Mouse (Mus musculus): ENCODE data around the gene Dlg5. TPM values are rescaled to one million over a fixed set of nuclear protein-coding genes. Genes with fewer than 3 reads are reported as not detected.
A peak's percentile ranks its signal among the peaks of the same experiment; 100 is the strongest.

The Dlg5 gene
- polyA plus RNA-seq, 1 experiment from 2014 or later: 12.8 TPM

GRCm38 (mm10) chr14:24217362-24217722, 28.4 kb downstream of the Dlg5 start:
- no peak overlapping the region for H3K4me2 ChIP-seq (ENCODE audit: low read length)
- peaks cover 32 to 46% of the 10 kb centered on the region in 2 experiments for H3K4me1 ChIP-seq (ENCODE audit: control insufficient read depth in 2 of 2, insufficient read depth in 2 of 2, low read length in 2 of 2)
- H3K9me3 ChIP-seq (ENCODE audit: control insufficient read depth, low read length): no peaks in the 10 kb centered on the region
- no peak overlapping the region for H3K27ac ChIP-seq (replicated peaks in 1 of 2; ENCODE audit: control insufficient read depth in 1 of 2, insufficient read depth in 1 of 2, low read depth in 2 of 2, low read length in 2 of 2)
- no peak for ATAC-seq (ENCODE audit: insufficient number of reproducible peaks, insufficient read depth, low FRiP score, low read depth)
- no peak overlapping the region for H3K9ac ChIP-seq (ENCODE audit: low read length)
- H3K27me3 ChIP-seq (ENCODE audit: control insufficient read depth, insufficient read depth, low read length): no peaks in the 10 kb centered on the region
- 37% methylated on average over 8 of the region's 8 CpGs for WGBS
- no peak overlapping the region for H3K4me3 ChIP-seq (ENCODE audit: control insufficient read depth in 1 of 2, insufficient read depth in 1 of 2, low read depth in 1 of 2, low read length in 2 of 2)
- no peaks in the 10 kb centered on the region for H3K36me3 ChIP-seq (ENCODE audit: control insufficient read depth, insufficient read depth, low read length)

- Histone ChIP-seq H3K4me1 (ENCODE audit: control insufficient read depth in 2 of 2, insufficient read depth in 2 of 2, low read length in 2 of 2) (peaks cover 36 to 52% of the 10 kb centered on the region in 2 experiments), H3K36me3 (ENCODE audit: control insufficient read depth, insufficient read depth, low read length) (no peaks in the 10 kb centered on the region), H3K4me2 (ENCODE audit: low read length) (no peak overlapping the region), H3K9ac (ENCODE audit: low read length) (no peak overlapping the region), H3K9me3 (ENCODE audit: control insufficient read depth, low read length) (no peaks in the 10 kb centered on the region), H3K27ac (replicated peaks in 1 of 2; ENCODE audit: control insufficient read depth in 1 of 2, insufficient read depth in 1 of 2, low read depth in 2 of 2, low read length in 2 of 2) (no peak overlapping the region), H3K27me3 (ENCODE audit: control insufficient read depth, insufficient read depth, low read length) (no peaks in the 10 kb centered on the region), H3K4me3 (ENCODE audit: control insufficient read depth in 1 of 2, insufficient read depth in 1 of 2, low read depth in 1 of 2, low read length in 2 of 2) (no peak overlapping the region)
- 38% methylated on average over 11 of the region's 11 CpGs for WGBS
- no peak for ATAC-seq (ENCODE audit: insufficient number of reproducible peaks, insufficient read depth, low FRiP score, low read depth)
These were observed 28.9 kb downstream of the Dlg5 start for GRCm38 (mm10) chr14:24216678-24217361.

GRCm38 (mm10) chr14:24216064-24216463, 29.7 kb downstream of the Dlg5 start:
- whole genome bisulfite sequencing: 66% methylated on average over 4 of the region's 4 CpGs
- no peaks in the 10 kb centered on the region for H3K36me3 ChIP-seq (ENCODE audit: control insufficient read depth, insufficient read depth, low read length)
- H3K9me3 ChIP-seq (ENCODE audit: control insufficient read depth, low read length): no peaks in the 10 kb centered on the region
- H3K27me3 ChIP-seq (ENCODE audit: control insufficient read depth, insufficient read depth, low read length): no peaks in the 10 kb centered on the region
- no peak for ATAC-seq (ENCODE audit: insufficient number of reproducible peaks, insufficient read depth, low FRiP score, low read depth)
- no peak overlapping the region for H3K4me2 ChIP-seq (ENCODE audit: low read length)
- no peak overlapping the region for H3K27ac ChIP-seq (replicated peaks in 1 of 2; ENCODE audit: control insufficient read depth in 1 of 2, insufficient read depth in 1 of 2, low read depth in 2 of 2, low read length in 2 of 2)
- H3K4me3 ChIP-seq (ENCODE audit: control insufficient read depth in 1 of 2, insufficient read depth in 1 of 2, low read depth in 1 of 2, low read length in 2 of 2): no peak overlapping the region
- H3K9ac ChIP-seq (ENCODE audit: low read length): no peak overlapping the region
- peaks cover 40 to 54% of the 10 kb centered on the region in 2 experiments for H3K4me1 ChIP-seq (ENCODE audit: control insufficient read depth in 2 of 2, insufficient read depth in 2 of 2, low read length in 2 of 2)

GRCm38 (mm10) chr14:24214436-24214835, 31.3 kb downstream of the Dlg5 start:
- Histone ChIP-seq H3K27me3 (ENCODE audit: control insufficient read depth, insufficient read depth, low read length) (no peaks in the 10 kb centered on the region), H3K9me3 (ENCODE audit: control insufficient read depth, low read length) (no peaks in the 10 kb centered on the region), H3K4me1 (ENCODE audit: control insufficient read depth in 2 of 2, insufficient read depth in 2 of 2, low read length in 2 of 2) (peaks cover 41 to 55% of the 10 kb centered on the region in 2 experiments), H3K4me2 (ENCODE audit: low read length) (no peak overlapping the region), H3K36me3 (ENCODE audit: control insufficient read depth, insufficient read depth, low read length) (no peaks in the 10 kb centered on the region), H3K27ac (replicated peaks in 1 of 2; ENCODE audit: control insufficient read depth in 1 of 2, insufficient read depth in 1 of 2, low read depth in 2 of 2, low read length in 2 of 2) (no peak overlapping the region; a peak in 1 of 4 replicates), H3K4me3 (ENCODE audit: control insufficient read depth in 1 of 2, insufficient read depth in 1 of 2, low read depth in 1 of 2, low read length in 2 of 2) (no peak overlapping the region), H3K9ac (ENCODE audit: low read length) (no peak overlapping the region)
- 53% methylated on average over 9 of the region's 9 CpGs for WGBS
- no peak for ATAC-seq (ENCODE audit: insufficient number of reproducible peaks, insufficient read depth, low FRiP score, low read depth)

GRCm38 (mm10) chr14:24213336-24213735, 32.4 kb downstream of the Dlg5 start:
- ATAC-seq (ENCODE audit: insufficient number of reproducible peaks, insufficient read depth, low FRiP score, low read depth): no peak
- Histone ChIP-seq H3K27ac (replicated peaks in 1 of 2; ENCODE audit: control insufficient read depth in 1 of 2, insufficient read depth in 1 of 2, low read depth in 2 of 2, low read length in 2 of 2) (peak overlapping the region in 1 of 2 experiments; percentile 45; a peak in 1 of 4 replicates), H3K4me2 (ENCODE audit: low read length) (no peak overlapping the region), H3K36me3 (ENCODE audit: control insufficient read depth, insufficient read depth, low read length) (no peaks in the 10 kb centered on the region), H3K4me3 (ENCODE audit: control insufficient read depth in 1 of 2, insufficient read depth in 1 of 2, low read depth in 1 of 2, low read length in 2 of 2) (no peak overlapping the region), H3K4me1 (ENCODE audit: control insufficient read depth in 2 of 2, insufficient read depth in 2 of 2, low read length in 2 of 2) (peaks cover 42 to 65% of the 10 kb centered on the region in 2 experiments), H3K27me3 (ENCODE audit: control insufficient read depth, insufficient read depth, low read length) (no peaks in the 10 kb centered on the region), H3K9me3 (ENCODE audit: control insufficient read depth, low read length) (no peaks in the 10 kb centered on the region), H3K9ac (ENCODE audit: low read length) (peak overlapping the region; percentile 25; the same call in 1 of the 2 replicates)
- 59% methylated on average over 2 of the region's 2 CpGs for WGBS

- Histone ChIP-seq H3K36me3 (ENCODE audit: control insufficient read depth, insufficient read depth, low read length) (no peaks in the 10 kb centered on the region), H3K9me3 (ENCODE audit: control insufficient read depth, low read length) (no peaks in the 10 kb centered on the region), H3K4me2 (ENCODE audit: low read length) (no peak overlapping the region), H3K4me3 (ENCODE audit: control insufficient read depth in 1 of 2, insufficient read depth in 1 of 2, low read depth in 1 of 2, low read length in 2 of 2) (no peak overlapping the region), H3K9ac (ENCODE audit: low read length) (no peak overlapping the region), H3K4me1 (ENCODE audit: control insufficient read depth in 2 of 2, insufficient read depth in 2 of 2, low read length in 2 of 2) (peaks cover 46 to 70% of the 10 kb centered on the region in 2 experiments), H3K27me3 (ENCODE audit: control insufficient read depth, insufficient read depth, low read length) (no peaks in the 10 kb centered on the region), H3K27ac (replicated peaks in 1 of 2; ENCODE audit: control insufficient read depth in 1 of 2, insufficient read depth in 1 of 2, low read depth in 2 of 2, low read length in 2 of 2) (peak overlapping the region in 1 of 2 experiments; percentile 45; a peak in 2 of 4 replicates)
- no peak for ATAC-seq (ENCODE audit: insufficient number of reproducible peaks, insufficient read depth, low FRiP score, low read depth)
- WGBS: 26% methylated on average over 5 of the region's 5 CpGs
These were observed 32.9 kb downstream of the Dlg5 start for GRCm38 (mm10) chr14:24212861-24213260.

GRCm38 (mm10) chr14:24207360-24207752, 38.4 kb downstream of the Dlg5 start:
- peak overlapping the region; percentile 60 to 74 for H3K27ac ChIP-seq (replicated peaks in 1 of 2; ENCODE audit: control insufficient read depth in 1 of 2, insufficient read depth in 1 of 2, low read depth in 2 of 2, low read length in 2 of 2)
- no peaks in the 10 kb centered on the region for H3K27me3 ChIP-seq (ENCODE audit: control insufficient read depth, insufficient read depth, low read length)
- H3K9ac ChIP-seq (ENCODE audit: low read length): peak overlapping the region; percentile 35
- H3K9me3 ChIP-seq (ENCODE audit: control insufficient read depth, low read length): no peaks in the 10 kb centered on the region
- WGBS: 25% methylated on average over 13 of the region's 13 CpGs
- peaks cover 45 to 61% of the 10 kb centered on the region in 2 experiments for H3K4me1 ChIP-seq (ENCODE audit: control insufficient read depth in 2 of 2, insufficient read depth in 2 of 2, low read length in 2 of 2)
- peak overlapping the region; percentile 38 for H3K4me2 ChIP-seq (ENCODE audit: low read length)
- peak; percentile 17; the same call in 1 of the 2 replicates for ATAC-seq (ENCODE audit: insufficient number of reproducible peaks, insufficient read depth, low FRiP score, low read depth)
- H3K36me3 ChIP-seq (ENCODE audit: control insufficient read depth, insufficient read depth, low read length): no peaks in the 10 kb centered on the region
- H3K4me3 ChIP-seq (ENCODE audit: control insufficient read depth in 1 of 2, insufficient read depth in 1 of 2, low read depth in 1 of 2, low read length in 2 of 2): no peak overlapping the region

Data from heart, embryonic 14.5 days (tissue).